Mouse (Mus musculus) lung, adult 2 months (tissue): Measurements from ENCODE around the gene Ppp2r5c.

Experiments
- CTCF ChIP-seq: fragments of 200-500 bp; IDR thresholded peaks from 2 replicates; pipeline ENCODE4 v1.5.1; 2011; ENCODE audit warnings: mild to moderate bottlenecking, low read length, control low read depth; ENCODE audit not compliant: insufficient read depth
- POLR2A ChIP-seq: fragments of 200-500 bp; IDR thresholded peaks from 2 replicates; pipeline ENCODE4 v1.6.1; 2011; ENCODE audit warnings: low read depth, mild to moderate bottlenecking, control low read depth, low read length, borderline replicate concordance; ENCODE audit errors: extremely low read depth

- TF ChIP-seq CTCF, result no peak
- TF ChIP-seq POLR2A, result no peak
Measured at GRCm38 (mm10) chr12:110504145-110504490, 57.2 kb downstream of the Ppp2r5c start.
